Mouse (Mus musculus): ENCODE results near the gene Podxl. TPM values are rescaled to one million over a fixed set of nuclear protein-coding genes. Genes with fewer than 3 reads are reported as not detected.
A peak's percentile ranks its signal among the peaks of the same experiment; 100 is the strongest.
"Not testable (repeated sequence)": the region's sequence is repeated elsewhere in the genome, so short reads cannot be mapped to it uniquely, and the experiment has no call there.

The Podxl gene
- polyA plus RNA-seq, 1 experiment from 2014 or later = 11.4 TPM

DNA sequence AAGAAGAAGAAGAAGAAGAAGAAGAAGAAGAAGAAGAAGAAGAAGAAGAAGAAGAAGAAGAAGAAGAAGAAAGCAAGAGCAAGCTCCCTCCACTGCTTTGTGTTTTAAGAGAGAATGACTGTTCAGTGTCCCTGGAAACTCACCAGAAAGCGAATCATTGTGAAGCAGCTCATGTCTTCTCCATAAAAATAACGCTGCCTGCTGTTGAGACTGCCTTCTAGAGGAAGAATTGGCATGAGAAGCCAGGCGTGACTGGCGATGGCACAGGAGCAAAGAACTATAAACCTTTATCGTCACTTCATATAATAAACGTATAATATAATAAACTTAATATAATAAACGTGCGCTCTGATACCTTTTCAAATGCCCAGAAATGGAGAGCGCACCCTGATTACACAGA, 12.4 kb upstream of the Podxl start:
- Histone ChIP-seq H3K27me3 (replicated peaks; ENCODE audit: control insufficient read depth, insufficient read depth, low read length) (no peaks in the 10 kb centered on the region), H3K4me2 (ENCODE audit: low read length) (no peak overlapping the region), H3K36me3 (ENCODE audit: control insufficient read depth, insufficient read depth) (no peaks in the 10 kb centered on the region), H3K9ac (replicated peaks; ENCODE audit: low read depth, low read length) (no peak overlapping the region), H3K27ac (ENCODE audit: low read length) (no peak overlapping the region), H3K9me3 (ENCODE audit: control insufficient read depth, low read length) (no peaks in the 10 kb centered on the region), H3K4me1 (replicated peaks; ENCODE audit: control insufficient read depth, insufficient read depth, low read length) (no peaks in the 10 kb centered on the region), H3K4me3 (replicated peaks; ENCODE audit: low read length) (no peak overlapping the region)
- no peak for ATAC-seq
- 82% methylated on average over 9 of the region's 9 CpGs for WGBS

GRCm38 (mm10) chr6:31575063-31575462, 11.3 kb upstream of the Podxl start:
- H3K4me1 ChIP-seq (replicated peaks; ENCODE audit: control insufficient read depth, insufficient read depth, low read length) = no peaks in the 10 kb centered on the region
- no peak overlapping the region for H3K4me3 ChIP-seq (replicated peaks; ENCODE audit: low read length)
- no peak for ATAC-seq
- H3K27me3 ChIP-seq (replicated peaks; ENCODE audit: control insufficient read depth, insufficient read depth, low read length) = no peaks in the 10 kb centered on the region
- no peak overlapping the region for H3K9ac ChIP-seq (replicated peaks; ENCODE audit: low read depth, low read length)
- H3K27ac ChIP-seq (ENCODE audit: low read length) = no peak overlapping the region
- no peak overlapping the region for H3K4me2 ChIP-seq (ENCODE audit: low read length)
- H3K36me3 ChIP-seq (ENCODE audit: control insufficient read depth, insufficient read depth) = no peaks in the 10 kb centered on the region
- no peaks in the 10 kb centered on the region for H3K9me3 ChIP-seq (ENCODE audit: control insufficient read depth, low read length)
- WGBS = 70% methylated on average over 4 of the region's 4 CpGs

DNA sequence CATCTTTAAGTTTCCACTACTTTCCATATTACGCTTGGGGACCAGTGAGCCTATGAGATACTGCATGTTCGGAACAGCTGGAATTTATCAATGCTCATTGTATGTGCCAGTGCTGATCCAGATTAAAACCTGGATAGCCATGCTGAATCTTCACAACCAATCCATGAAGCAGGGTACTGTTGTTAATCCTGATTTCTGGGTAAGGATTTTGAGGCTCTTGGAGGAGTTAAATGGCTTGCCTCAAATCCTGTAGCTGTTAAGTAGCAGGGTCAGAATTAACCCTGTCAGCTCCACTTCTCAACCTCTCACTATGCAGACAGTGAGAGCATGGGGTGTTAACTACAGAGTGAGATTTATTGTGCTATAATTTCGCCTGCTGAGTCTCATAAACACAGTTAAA, 7.7 kb upstream of the Podxl start:
- H3K4me3 ChIP-seq (replicated peaks; ENCODE audit: low read length) = no peak overlapping the region
- H3K4me1 ChIP-seq (replicated peaks; ENCODE audit: control insufficient read depth, insufficient read depth, low read length) = no peaks in the 10 kb centered on the region
- no peak overlapping the region for H3K9ac ChIP-seq (replicated peaks; ENCODE audit: low read depth, low read length)
- ATAC-seq = no peak
- H3K27ac ChIP-seq (ENCODE audit: low read length) = no peak overlapping the region
- WGBS = 72% methylated on average over 3 of the region's 3 CpGs
- no peaks in the 10 kb centered on the region for H3K27me3 ChIP-seq (replicated peaks; ENCODE audit: control insufficient read depth, insufficient read depth, low read length)
- H3K36me3 ChIP-seq (ENCODE audit: control insufficient read depth, insufficient read depth) = no peaks in the 10 kb centered on the region
- no peak overlapping the region for H3K4me2 ChIP-seq (ENCODE audit: low read length)
- H3K9me3 ChIP-seq (ENCODE audit: control insufficient read depth, low read length) = no peaks in the 10 kb centered on the region

DNA sequence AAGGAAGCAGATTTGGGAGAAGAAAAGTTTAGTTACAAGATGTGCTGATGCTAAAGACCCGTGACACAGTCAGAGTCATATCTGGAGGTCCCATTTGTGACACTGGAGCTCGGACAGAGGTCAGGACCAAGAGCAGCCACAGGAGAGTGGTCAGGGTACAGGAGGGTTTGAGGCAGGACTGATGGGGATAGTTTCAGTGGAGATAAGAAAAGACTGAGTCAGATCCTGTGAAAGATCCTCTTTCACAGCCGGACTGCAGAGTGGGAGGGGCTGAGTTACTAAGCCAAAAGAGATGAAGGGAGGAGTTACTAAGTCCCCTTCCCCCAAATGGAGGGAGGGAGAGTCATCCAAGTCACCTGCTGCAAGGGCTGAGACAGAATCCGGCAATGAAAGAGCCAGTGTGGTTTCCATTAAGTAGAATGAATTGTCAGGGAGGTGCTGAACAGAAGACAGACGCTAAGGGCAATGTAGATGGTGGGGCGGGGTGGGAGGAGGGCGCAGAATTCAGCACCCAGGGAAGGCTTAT, 4.4 kb upstream of the Podxl start:
- peaks cover 7% of the 10 kb centered on the region for H3K4me1 ChIP-seq (replicated peaks; ENCODE audit: control insufficient read depth, insufficient read depth, low read length)
- no peak overlapping the region for H3K4me3 ChIP-seq (replicated peaks; ENCODE audit: low read length)
- H3K27ac ChIP-seq (ENCODE audit: low read length) = no peak overlapping the region
- no peak overlapping the region for H3K9ac ChIP-seq (replicated peaks; ENCODE audit: low read depth, low read length)
- WGBS = 41% methylated on average over 7 of the region's 7 CpGs
- no peak for ATAC-seq
- H3K4me2 ChIP-seq (ENCODE audit: low read length) = no peak overlapping the region
- no peaks in the 10 kb centered on the region for H3K36me3 ChIP-seq (ENCODE audit: control insufficient read depth, insufficient read depth)
- no peaks in the 10 kb centered on the region for H3K27me3 ChIP-seq (replicated peaks; ENCODE audit: control insufficient read depth, insufficient read depth, low read length)
- no peaks in the 10 kb centered on the region for H3K9me3 ChIP-seq (ENCODE audit: control insufficient read depth, low read length)

- Histone ChIP-seq H3K4me2 (ENCODE audit: low read length) (no peak overlapping the region), H3K4me3 (replicated peaks; ENCODE audit: low read length) (no peak overlapping the region), H3K36me3 (ENCODE audit: control insufficient read depth, insufficient read depth) (no peaks in the 10 kb centered on the region), H3K9me3 (ENCODE audit: control insufficient read depth, low read length) (no peaks in the 10 kb centered on the region), H3K27ac (ENCODE audit: low read length) (no peak overlapping the region), H3K9ac (replicated peaks; ENCODE audit: low read depth, low read length) (no peak overlapping the region), H3K27me3 (replicated peaks; ENCODE audit: control insufficient read depth, insufficient read depth, low read length) (no peaks in the 10 kb centered on the region), H3K4me1 (replicated peaks; ENCODE audit: control insufficient read depth, insufficient read depth, low read length) (peaks cover 15% of the 10 kb centered on the region)
- ATAC-seq = no peak
- 18% methylated on average over 7 of the region's 7 CpGs for WGBS
Measured at GRCm38 (mm10) chr6:31567200-31567599, 3.4 kb upstream of the Podxl start.

- H3K36me3 ChIP-seq (ENCODE audit: control insufficient read depth, insufficient read depth) = no peaks in the 10 kb centered on the region
- H3K4me3 ChIP-seq (replicated peaks; ENCODE audit: low read length) = peak overlapping the region; percentile 75
- peak overlapping the region; percentile 94 for H3K4me2 ChIP-seq (ENCODE audit: low read length)
- peak overlapping the region; percentile 7; the same call in 1 of the 2 replicates for H3K9ac ChIP-seq (replicated peaks; ENCODE audit: low read depth, low read length)
- no peaks in the 10 kb centered on the region for H3K27me3 ChIP-seq (replicated peaks; ENCODE audit: control insufficient read depth, insufficient read depth, low read length)
- H3K27ac ChIP-seq (ENCODE audit: low read length) = no peak overlapping the region
- H3K4me1 ChIP-seq (replicated peaks; ENCODE audit: control insufficient read depth, insufficient read depth, low read length) = peaks cover 32% of the 10 kb centered on the region
- 2% methylated on average over 17 of the region's 17 CpGs for WGBS
- ATAC-seq = no peak
- H3K9me3 ChIP-seq (ENCODE audit: control insufficient read depth, low read length) = no peaks in the 10 kb centered on the region
Measured at GRCm38 (mm10) chr6:31564901-31565391, 1.2 kb upstream of the Podxl start.

DNA sequence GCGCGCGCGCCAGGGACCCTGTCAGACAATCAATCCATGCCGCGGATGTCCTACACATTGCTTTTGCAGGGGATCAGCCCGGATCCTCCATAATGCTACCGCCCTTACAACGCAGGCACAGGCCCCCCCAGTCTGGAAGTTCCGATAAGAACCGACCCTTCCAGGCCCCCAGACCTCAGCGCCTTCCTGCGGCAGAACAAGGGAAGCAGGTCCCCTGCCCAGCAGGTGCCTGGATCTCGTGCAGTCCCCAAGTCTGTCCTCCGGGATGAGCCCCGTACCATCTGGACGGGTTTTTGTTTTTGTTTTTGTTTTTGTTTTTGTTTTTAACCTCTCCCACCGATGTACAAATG, 376 bp upstream of the Podxl start:
- Histone ChIP-seq H3K36me3 (ENCODE audit: control insufficient read depth, insufficient read depth) (no peaks in the 10 kb centered on the region), H3K9me3 (ENCODE audit: control insufficient read depth, low read length) (no peaks in the 10 kb centered on the region), H3K27me3 (replicated peaks; ENCODE audit: control insufficient read depth, insufficient read depth, low read length) (no peaks in the 10 kb centered on the region), H3K4me2 (ENCODE audit: low read length) (peak overlapping the region; percentile 94), H3K9ac (replicated peaks; ENCODE audit: low read depth, low read length) (peak overlapping the region; percentile 89), H3K4me1 (replicated peaks; ENCODE audit: control insufficient read depth, insufficient read depth, low read length) (peaks cover 32% of the 10 kb centered on the region), H3K4me3 (replicated peaks; ENCODE audit: low read length) (peak overlapping the region; percentile 75), H3K27ac (ENCODE audit: low read length) (peak overlapping the region; percentile 21; the same call in 1 of the 2 replicates)
- under 1% methylated on average over 18 of the region's 18 CpGs for WGBS
- peak; percentile 41 for ATAC-seq

- no peaks in the 10 kb centered on the region for H3K9me3 ChIP-seq (ENCODE audit: control insufficient read depth, low read length)
- H3K27ac ChIP-seq (ENCODE audit: low read length) = no peak overlapping the region
- no peaks in the 10 kb centered on the region for H3K27me3 ChIP-seq (replicated peaks; ENCODE audit: control insufficient read depth, insufficient read depth, low read length)
- H3K4me1 ChIP-seq (replicated peaks; ENCODE audit: control insufficient read depth, insufficient read depth, low read length) = peaks cover 32% of the 10 kb centered on the region
- peak overlapping the region; percentile 94 for H3K4me2 ChIP-seq (ENCODE audit: low read length)
- H3K4me3 ChIP-seq (replicated peaks; ENCODE audit: low read length) = peak overlapping the region; percentile 75
- WGBS = 6% methylated on average over 16 of the region's 16 CpGs
- H3K36me3 ChIP-seq (ENCODE audit: control insufficient read depth, insufficient read depth) = no peaks in the 10 kb centered on the region
- H3K9ac ChIP-seq (replicated peaks; ENCODE audit: low read depth, low read length) = peak overlapping the region; percentile 89
- ATAC-seq = no peak
Measured at GRCm38 (mm10) chr6:31562371-31563080, 1.3 kb downstream of the Podxl start.

GRCm38 (mm10) chr6:31561948-31562347, 1.8 kb downstream of the Podxl start:
- H3K4me1 ChIP-seq (replicated peaks; ENCODE audit: control insufficient read depth, insufficient read depth, low read length) = peaks cover 32% of the 10 kb centered on the region
- peak overlapping the region; percentile 94 for H3K4me2 ChIP-seq (ENCODE audit: low read length)
- H3K27ac ChIP-seq (ENCODE audit: low read length); H3K27me3 ChIP-seq (replicated peaks; ENCODE audit: control insufficient read depth, insufficient read depth, low read length); ATAC-seq; H3K9me3 ChIP-seq (ENCODE audit: control insufficient read depth, low read length); H3K36me3 ChIP-seq (ENCODE audit: control insufficient read depth, insufficient read depth): not testable (repeated sequence)
- peak overlapping the region; percentile 75 for H3K4me3 ChIP-seq (replicated peaks; ENCODE audit: low read length)
- 47% methylated on average over 3 of the region's 3 CpGs for WGBS
- peak overlapping the region; percentile 89; the same call in 1 of the 2 replicates for H3K9ac ChIP-seq (replicated peaks; ENCODE audit: low read depth, low read length)

Measured in forebrain, embryonic 16.5 days (tissue).